Mouse (Mus musculus): Measurements from ENCODE around the gene Nudt4. TPM values are rescaled to one million over a fixed set of nuclear protein-coding genes. Genes with fewer than 3 reads are reported as not detected.

The Nudt4 gene
- polyA plus RNA-seq, 1 experiment: 36.8 TPM

GRCm38 (mm10) chr10:95532916-95533315 is 31.0 kb downstream of the Nudt4 start:
- H3ac ChIP-seq (ENCODE audit: control insufficient read depth, insufficient read length): no peak overlapping the region
- TF ChIP-seq MYOG (IDR thresholded peaks at IDR 0.05; ENCODE audit: control insufficient read depth in 1 of 3, insufficient read depth in 1 of 3, insufficient read length in 2 of 3, low read depth in 2 of 3): no peak
- no peak for TF ChIP-seq MYOD1 (IDR thresholded peaks at IDR 0.05; ENCODE audit: control insufficient read depth in 1 of 3, insufficient read length in 2 of 3, low read depth in 2 of 3)
- TF ChIP-seq E2F4 (IDR thresholded peaks at IDR 0.05; ENCODE audit: insufficient read depth): no peak
- no peak for TF ChIP-seq USF1 (IDR thresholded peaks at IDR 0.05; ENCODE audit: low read depth)
- no peak for TF ChIP-seq SRF (IDR thresholded peaks at IDR 0.05; ENCODE audit: control insufficient read depth, insufficient read length, low read depth)
- no peak for TF ChIP-seq CEBPB (IDR thresholded peaks at IDR 0.05; ENCODE audit: insufficient read depth, poor library complexity, severe bottlenecking)
- TF ChIP-seq POLR2AphosphoS2 (IDR thresholded peaks at IDR 0.05; ENCODE audit: insufficient read length, low read depth): no peak
- no peak for TF ChIP-seq TCF12 (IDR thresholded peaks at IDR 0.05; ENCODE audit: insufficient read depth, poor library complexity, severe bottlenecking)
- TF ChIP-seq TCF3 (IDR thresholded peaks at IDR 0.05; ENCODE audit: insufficient read length, low read depth): no peak
- TF ChIP-seq POLR2A (IDR thresholded peaks at IDR 0.05; ENCODE audit: insufficient read length, low read depth): no peak
- H3K27me3 ChIP-seq (ENCODE audit: control insufficient read depth, insufficient read depth, insufficient read length): no peaks in the 10 kb centered on the region
- H3K79me2 ChIP-seq (ENCODE audit: control insufficient read depth, insufficient read depth): peaks cover 100% of the 10 kb centered on the region
- no peaks in the 10 kb centered on the region for H3K36me3 ChIP-seq (ENCODE audit: control insufficient read depth, insufficient read depth)
- peak overlapping the region; percentile 33 for H3K4me2 ChIP-seq (ENCODE audit: low read depth)
- no peak overlapping the region for H3K4me3 ChIP-seq

GRCm38 (mm10) chr10:95530551-95531121 is 33.3 kb downstream of the Nudt4 start:
- H3K4me2 ChIP-seq (ENCODE audit: low read depth): no peak overlapping the region
- H3ac ChIP-seq (ENCODE audit: control insufficient read depth, insufficient read length): no peak overlapping the region
- H3K4me3 ChIP-seq: no peak overlapping the region
- peaks cover 100% of the 10 kb centered on the region for H3K79me2 ChIP-seq (ENCODE audit: control insufficient read depth, insufficient read depth)
- TF ChIP-seq REST (IDR thresholded peaks at IDR 0.05; ENCODE audit: insufficient read depth, insufficient read length) (no peak), MYOG (IDR thresholded peaks at IDR 0.05; ENCODE audit: control insufficient read depth in 1 of 3, insufficient read depth in 1 of 3, insufficient read length in 2 of 3, low read depth in 2 of 3) (no peak), E2F4 (IDR thresholded peaks at IDR 0.05; ENCODE audit: insufficient read depth) (no peak), TCF12 (IDR thresholded peaks at IDR 0.05; ENCODE audit: insufficient read depth, poor library complexity, severe bottlenecking) (no peak), POLR2A (IDR thresholded peaks at IDR 0.05; ENCODE audit: insufficient read length, low read depth) (no peak), MAX (IDR thresholded peaks at IDR 0.05; ENCODE audit: low read depth) (no peak), SRF (IDR thresholded peaks at IDR 0.05; ENCODE audit: control insufficient read depth, insufficient read length, low read depth) (no peak), MYOD1 (IDR thresholded peaks at IDR 0.05; ENCODE audit: control insufficient read depth in 1 of 3, insufficient read length in 2 of 3, low read depth in 2 of 3) (no peak), POLR2AphosphoS2 (IDR thresholded peaks at IDR 0.05; ENCODE audit: insufficient read length, low read depth) (no peak), USF1 (IDR thresholded peaks at IDR 0.05; ENCODE audit: low read depth) (no peak), CEBPB (IDR thresholded peaks at IDR 0.05; ENCODE audit: insufficient read depth, poor library complexity, severe bottlenecking) (no peak), TCF3 (IDR thresholded peaks at IDR 0.05; ENCODE audit: insufficient read length, low read depth) (no peak)
- H3K36me3 ChIP-seq (ENCODE audit: control insufficient read depth, insufficient read depth): no peaks in the 10 kb centered on the region
- H3K27me3 ChIP-seq (ENCODE audit: control insufficient read depth, insufficient read depth, insufficient read length): no peaks in the 10 kb centered on the region

GRCm38 (mm10) chr10:95526495-95527122 is 37.3 kb downstream of the Nudt4 start:
- no peaks in the 10 kb centered on the region for H3K27me3 ChIP-seq (ENCODE audit: control insufficient read depth, insufficient read depth, insufficient read length)
- no peak overlapping the region for H3K4me2 ChIP-seq (ENCODE audit: low read depth)
- no peak overlapping the region for H3ac ChIP-seq (ENCODE audit: control insufficient read depth, insufficient read length)
- H3K36me3 ChIP-seq (ENCODE audit: control insufficient read depth, insufficient read depth): no peaks in the 10 kb centered on the region
- peaks cover 100% of the 10 kb centered on the region for H3K79me2 ChIP-seq (ENCODE audit: control insufficient read depth, insufficient read depth)
- no peak overlapping the region for H3K4me3 ChIP-seq
- TF ChIP-seq MYOD1 (IDR thresholded peaks at IDR 0.05; ENCODE audit: control insufficient read depth in 1 of 3, insufficient read length in 2 of 3, low read depth in 2 of 3): no peak
- no peak for TF ChIP-seq SRF (IDR thresholded peaks at IDR 0.05; ENCODE audit: control insufficient read depth, insufficient read length, low read depth)

- no peak overlapping the region for H3ac ChIP-seq (ENCODE audit: control insufficient read depth, insufficient read length)
- H3K27me3 ChIP-seq (ENCODE audit: control insufficient read depth, insufficient read depth, insufficient read length): no peaks in the 10 kb centered on the region
- peaks cover 100% of the 10 kb centered on the region for H3K79me2 ChIP-seq (ENCODE audit: control insufficient read depth, insufficient read depth)
- peak overlapping the region; percentile 37 for H3K4me2 ChIP-seq (ENCODE audit: low read depth)
- no peaks in the 10 kb centered on the region for H3K36me3 ChIP-seq (ENCODE audit: control insufficient read depth, insufficient read depth)
- no peak overlapping the region for H3K4me3 ChIP-seq
- no peak for TF ChIP-seq TCF3 (IDR thresholded peaks at IDR 0.05; ENCODE audit: insufficient read length, low read depth)
- no peak for TF ChIP-seq CEBPB (IDR thresholded peaks at IDR 0.05; ENCODE audit: insufficient read depth, poor library complexity, severe bottlenecking)
- no peak for TF ChIP-seq TCF12 (IDR thresholded peaks at IDR 0.05; ENCODE audit: insufficient read depth, poor library complexity, severe bottlenecking)
- TF ChIP-seq MYOG (IDR thresholded peaks at IDR 0.05; ENCODE audit: control insufficient read depth in 1 of 3, insufficient read depth in 1 of 3, insufficient read length in 2 of 3, low read depth in 2 of 3): no peak
- no peak for TF ChIP-seq REST (IDR thresholded peaks at IDR 0.05; ENCODE audit: insufficient read depth, insufficient read length)
- TF ChIP-seq MAX (IDR thresholded peaks at IDR 0.05; ENCODE audit: low read depth): no peak
- TF ChIP-seq SRF (IDR thresholded peaks at IDR 0.05; ENCODE audit: control insufficient read depth, insufficient read length, low read depth): no peak
- TF ChIP-seq POLR2AphosphoS2 (IDR thresholded peaks at IDR 0.05; ENCODE audit: insufficient read length, low read depth): no peak
- no peak for TF ChIP-seq MYOD1 (IDR thresholded peaks at IDR 0.05; ENCODE audit: control insufficient read depth in 1 of 3, insufficient read length in 2 of 3, low read depth in 2 of 3)
- TF ChIP-seq POLR2A (IDR thresholded peaks at IDR 0.05; ENCODE audit: insufficient read length, low read depth): no peak
- no peak for TF ChIP-seq E2F4 (IDR thresholded peaks at IDR 0.05; ENCODE audit: insufficient read depth)
- TF ChIP-seq USF1 (IDR thresholded peaks at IDR 0.05; ENCODE audit: low read depth): no peak
Observed at GRCm38 (mm10) chr10:95525871-95526270, 38.1 kb downstream of the Nudt4 start.

Measured in myocyte (in vitro differentiated cells).